Mouse (Mus musculus) gastrocnemius, postnatal 25 days (tissue): ENCODE results near the gene 4930442H23Rik. TPM values are rescaled to one million over a fixed set of nuclear protein-coding genes. Genes with fewer than 3 reads are reported as not detected.

ENCODE experiments used
- total RNA-seq, 2 experiments: library from RNA; stranded (reverse); gene quantifications; 1 replicate in 1 of 2; 2 replicates in 1 of 2; pipeline ENCODE4 v1.2.3; 2021

The 4930442H23Rik gene
- total RNA-seq, 2 experiments from 2014 or later = not detected

Other genes with a start within 250 kb of the 4930442H23Rik start
- gene Gng7, start 168.9 kb downstream of the 4930442H23Rik start, total RNA-seq = 1 to 10 TPM in 1 of 2 experiments, under 1 TPM in 1; 0.61 to 1.1 TPM
- gene Diras1, start 158.2 kb downstream of the 4930442H23Rik start, total RNA-seq = under 1 TPM in 1 of 2 experiments, not detected in 1; 0.51 TPM
- 10 to 100 TPM; 13.5 to 13.9 TPM for gene Slc39a3, start 146.4 kb downstream of the 4930442H23Rik start, total RNA-seq
- gene Sgta, start 123.7 kb downstream of the 4930442H23Rik start, total RNA-seq = 10 to 100 TPM; 82.2 to 85.2 TPM
- 10 to 100 TPM; 18.5 to 22.9 TPM for gene Thop1, start 113.8 kb downstream of the 4930442H23Rik start, total RNA-seq
- under 1 TPM; 0.10 to 0.83 TPM for gene Creb3l3, start 85.0 kb downstream of the 4930442H23Rik start, total RNA-seq
- 100 to 1,000 TPM; 149 to 161 TPM for gene Map2k2, start 77.9 kb downstream of the 4930442H23Rik start, total RNA-seq
- gene Zbtb7a, start 48.6 kb downstream of the 4930442H23Rik start, total RNA-seq = 10 to 100 TPM; 21.4 to 22.3 TPM
- 10 to 100 TPM; 11.7 to 14.2 TPM for gene Pias4, start 15.9 kb downstream of the 4930442H23Rik start, total RNA-seq
- gene Eef2, start 7.2 kb downstream of the 4930442H23Rik start, total RNA-seq = 100 to 1,000 TPM; 838 to 862 TPM
- 10 to 100 TPM; 22.3 to 22.4 TPM for gene Dapk3, start 844 bp downstream of the 4930442H23Rik start, total RNA-seq
- 10 to 100 TPM; 41.1 to 57.7 TPM for gene Nmrk2, start 18.2 kb upstream of the 4930442H23Rik start, total RNA-seq
- not detected for gene Atcay, start 47.0 kb upstream of the 4930442H23Rik start, total RNA-seq
- gene Zfr2, start 49.3 kb upstream of the 4930442H23Rik start, total RNA-seq = 1 to 10 TPM; 1.9 to 3.0 TPM
- under 1 TPM; 0.13 to 0.23 TPM for gene Matk, start 69.1 kb upstream of the 4930442H23Rik start, total RNA-seq
- 10 to 100 TPM; 87.0 to 90.0 TPM for gene Mrpl54, start 83.1 kb upstream of the 4930442H23Rik start, total RNA-seq
- 100 to 1,000 TPM; 102 to 106 TPM for gene Apba3, start 83.1 kb upstream of the 4930442H23Rik start, total RNA-seq
- gene Tjp3, start 107.7 kb upstream of the 4930442H23Rik start, total RNA-seq = not detected
- gene Pip5k1c, start 109.1 kb upstream of the 4930442H23Rik start, total RNA-seq = 10 to 100 TPM; 20.3 to 20.6 TPM
- 1 to 10 TPM; 7.9 to 8.3 TPM for gene Cactin, start 137.3 kb upstream of the 4930442H23Rik start, total RNA-seq
- under 1 TPM; 0.83 to 1.00 TPM for gene Tbxa2r, start 144.9 kb upstream of the 4930442H23Rik start, total RNA-seq
- 1 to 10 TPM; 1.0 to 1.3 TPM for gene Gipc3, start 159.4 kb upstream of the 4930442H23Rik start, total RNA-seq
- gene Hmg20b, start 166.6 kb upstream of the 4930442H23Rik start, total RNA-seq = 10 to 100 TPM; 22.9 to 29.6 TPM
- 1 to 10 TPM; 2.3 to 2.9 TPM for gene Mfsd12, start 173.6 kb upstream of the 4930442H23Rik start, total RNA-seq
- gene 4930404N11Rik, start 182.0 kb upstream of the 4930442H23Rik start, total RNA-seq = under 1 TPM; 0.48 to 0.49 TPM
- 10 to 100 TPM; 13.5 to 14.0 TPM for gene Fzr1, start 194.7 kb upstream of the 4930442H23Rik start, total RNA-seq
- gene Dohh, start 200.6 kb upstream of the 4930442H23Rik start, total RNA-seq = 10 to 100 TPM; 41.1 to 41.2 TPM
- gene Gm48551, start 200.6 kb upstream of the 4930442H23Rik start, total RNA-seq = 1 to 10 TPM in 1 of 2 experiments, under 1 TPM in 1; 0.78 to 1.0 TPM
- gene Gm48552, start 205.2 kb upstream of the 4930442H23Rik start, total RNA-seq = under 1 TPM in 1 of 2 experiments, not detected in 1; 0.59 TPM
- under 1 TPM in 1 of 2 experiments, not detected in 1; 0.67 TPM for gene Smim24, start 209.2 kb upstream of the 4930442H23Rik start, total RNA-seq